Mouse (Mus musculus): ENCODE data around the gene Lce3a. TPM values are rescaled to one million over a fixed set of nuclear protein-coding genes. Genes with fewer than 3 reads are reported as not detected.

Gene Lce3a
- polyA plus RNA-seq, 1 experiment from 2014 or later = not detected

Other genes with a start within 250 kb of the Lce3a start
- gene Lce1c, start 247.0 kb downstream of the Lce3a start, polyA plus RNA-seq (2016; fragmentation: Nextera tagmentation; extraction: Ambion mirVana) = not detected in 2 replicates
- not detected in 2 replicates for gene Lce1d, start 239.0 kb downstream of the Lce3a start, polyA plus RNA-seq (2016; fragmentation: Nextera tagmentation; extraction: Ambion mirVana)
- gene Lce1e, start 217.2 kb downstream of the Lce3a start, polyA plus RNA-seq (2016; fragmentation: Nextera tagmentation; extraction: Ambion mirVana) = not detected in 2 replicates
- not detected in 2 replicates for gene Lce1f, start 205.9 kb downstream of the Lce3a start, polyA plus RNA-seq (2016; fragmentation: Nextera tagmentation; extraction: Ambion mirVana)
- not detected in 2 replicates for gene Gm38119, start 187.1 kb downstream of the Lce3a start, polyA plus RNA-seq (2016; fragmentation: Nextera tagmentation; extraction: Ambion mirVana)
- not detected in 2 replicates for gene Lce1g, start 173.9 kb downstream of the Lce3a start, polyA plus RNA-seq (2016; fragmentation: Nextera tagmentation; extraction: Ambion mirVana)
- not detected in 2 replicates for gene Lce1h, start 161.2 kb downstream of the Lce3a start, polyA plus RNA-seq (2016; fragmentation: Nextera tagmentation; extraction: Ambion mirVana)
- not detected in 2 replicates for gene Lce1i, start 147.3 kb downstream of the Lce3a start, polyA plus RNA-seq (2016; fragmentation: Nextera tagmentation; extraction: Ambion mirVana)
- not detected in 2 replicates for gene Lce1j, start 135.7 kb downstream of the Lce3a start, polyA plus RNA-seq (2016; fragmentation: Nextera tagmentation; extraction: Ambion mirVana)
- not detected in 2 replicates for gene Lce1k, start 118.3 kb downstream of the Lce3a start, polyA plus RNA-seq (2016; fragmentation: Nextera tagmentation; extraction: Ambion mirVana)
- not detected in 2 replicates for gene Kprp, start 99.0 kb downstream of the Lce3a start, polyA plus RNA-seq (2016; fragmentation: Nextera tagmentation; extraction: Ambion mirVana)
- not detected in 2 replicates for gene Lce1l, start 74.9 kb downstream of the Lce3a start, polyA plus RNA-seq (2016; fragmentation: Nextera tagmentation; extraction: Ambion mirVana)
- gene 2310050C09Rik, start 56.0 kb downstream of the Lce3a start, polyA plus RNA-seq (2016; fragmentation: Nextera tagmentation; extraction: Ambion mirVana) = not detected in 2 replicates
- not detected in 2 replicates for gene Lce3b, start 6.7 kb upstream of the Lce3a start, polyA plus RNA-seq (2016; fragmentation: Nextera tagmentation; extraction: Ambion mirVana)
- gene Lce3c, start 18.3 kb upstream of the Lce3a start, polyA plus RNA-seq (2016; fragmentation: Nextera tagmentation; extraction: Ambion mirVana) = not detected in 2 replicates
- gene Lce3d, start 31.2 kb upstream of the Lce3a start, polyA plus RNA-seq (2016; fragmentation: Nextera tagmentation; extraction: Ambion mirVana) = not detected in 2 replicates
- gene Lce3e, start 40.8 kb upstream of the Lce3a start, polyA plus RNA-seq (2016; fragmentation: Nextera tagmentation; extraction: Ambion mirVana) = not detected in 2 replicates
- not detected in 2 replicates for gene Lce3f, start 66.0 kb upstream of the Lce3a start, polyA plus RNA-seq (2016; fragmentation: Nextera tagmentation; extraction: Ambion mirVana)
- gene Crct1, start 89.5 kb upstream of the Lce3a start, polyA plus RNA-seq (2016; fragmentation: Nextera tagmentation; extraction: Ambion mirVana) = 0.31 TPM in 1 of 2 replicates, not detected in the other
- gene Lce1m, start 92.8 kb upstream of the Lce3a start, polyA plus RNA-seq (2016; fragmentation: Nextera tagmentation; extraction: Ambion mirVana) = not detected in 2 replicates
- gene Gm4858, start 142.6 kb upstream of the Lce3a start, polyA plus RNA-seq (2016; fragmentation: Nextera tagmentation; extraction: Ambion mirVana) = not detected in 2 replicates
- not detected in 2 replicates for gene Crnn, start 218.6 kb upstream of the Lce3a start, polyA plus RNA-seq (2016; fragmentation: Nextera tagmentation; extraction: Ambion mirVana)

Measured in forebrain, embryonic 10.5 days (tissue).